Mouse (Mus musculus): ENCODE results near the gene Bbc3. TPM values are rescaled to one million over a fixed set of nuclear protein-coding genes. Genes with fewer than 3 reads are reported as not detected.
"Not testable (repeated sequence)": the region's sequence is repeated elsewhere in the genome, so short reads cannot be mapped to it uniquely, and the experiment has no call there.

The Bbc3 gene
- total and polyA plus RNA-seq, 3 experiments, result 2.1 to 3.3 (median 3.2) TPM

DNA sequence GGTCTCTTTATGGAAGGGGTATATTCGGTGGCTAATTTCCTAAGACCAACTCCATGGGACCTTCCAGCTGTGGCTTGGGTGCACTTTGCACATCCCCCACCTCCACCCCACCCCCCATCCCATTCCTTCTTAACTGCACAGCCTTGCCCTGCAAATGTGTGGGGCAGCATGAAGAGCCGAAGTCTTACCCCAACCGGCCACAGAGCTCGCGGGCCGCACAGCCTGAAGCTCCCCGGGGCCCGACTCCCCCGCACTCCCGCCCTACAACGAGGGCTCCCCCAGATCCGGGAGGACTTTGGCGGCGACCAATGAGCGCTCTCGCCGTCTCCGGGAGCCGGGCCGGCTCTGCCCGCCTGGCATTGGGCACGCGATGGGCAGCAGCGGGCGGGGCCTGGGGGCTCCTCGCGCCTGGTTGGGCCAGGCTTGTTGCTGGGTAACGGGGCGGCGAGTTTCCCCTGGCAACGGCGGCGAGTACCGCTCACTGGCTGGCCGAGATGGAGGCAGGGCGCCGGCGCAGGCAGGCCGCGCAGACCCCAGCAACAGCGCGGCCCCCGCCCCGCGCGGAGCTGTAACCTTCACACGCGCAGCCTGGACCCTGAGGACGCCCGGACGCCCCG, 8.7 kb upstream of the Bbc3 start:
- H3K36me3 ChIP-seq (ENCODE audit: control insufficient read depth, insufficient read depth, low read length), result no peaks in the 10 kb centered on the region
- no peaks in the 10 kb centered on the region for H3K27me3 ChIP-seq (ENCODE audit: control insufficient read depth, insufficient read depth, low read length)
- DNase-seq, result peak; percentile 87 to 90
- TF ChIP-seq POLR2A (IDR thresholded peaks at IDR 0.05; ENCODE audit: insufficient read depth, low read depth, low read length) (no peak), CTCF (IDR thresholded peaks at IDR 0.05) (0 out of 2 replicates have a peak, but pooled peaks have one; percentile 1), EP300 (IDR thresholded peaks at IDR 0.05; ENCODE audit: insufficient read depth, low read depth, low read length) (no peak)
- H3K27ac ChIP-seq, result no peak overlapping the region
- peak overlapping the region; percentile 51 for H3K9ac ChIP-seq (ENCODE audit: low read depth, low read length)
- H3K4me3 ChIP-seq, result peak overlapping the region; percentile 45
- WGBS, result under 1% methylated on average over 52 of the region's 52 CpGs
- no peaks in the 10 kb centered on the region for H3K79me2 ChIP-seq (replicated peaks; ENCODE audit: control insufficient read depth, insufficient read depth, low read length)
- peaks cover 12% of the 10 kb centered on the region for H3K4me1 ChIP-seq (ENCODE audit: control insufficient read depth, insufficient read depth, low read length)
- intact Hi-C loops (cut with DNase I), result loop anchor here (10.0 kb wide), 2 partner anchors 165 to 315 kb away; partner anchors contain the start of gene Arhgap35

DNA sequence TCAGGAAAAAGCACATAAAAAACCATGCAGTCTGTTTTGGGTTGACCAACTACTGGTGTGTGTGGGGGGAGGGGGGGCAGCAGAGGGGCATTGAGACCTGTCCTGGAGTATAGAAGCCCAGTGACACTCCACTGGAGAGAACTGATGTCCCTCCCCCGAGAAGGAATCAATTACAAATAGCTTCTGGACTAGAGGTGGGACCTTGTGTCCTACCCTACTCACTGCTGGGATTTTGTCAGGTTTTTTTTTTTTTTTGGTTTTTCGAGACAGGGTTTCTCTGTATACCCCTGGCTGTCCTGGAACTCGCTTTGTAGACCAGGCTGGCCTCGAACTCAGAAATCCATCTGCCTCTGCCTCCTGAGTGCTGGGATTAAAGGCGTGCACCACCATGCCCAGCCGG, 1.1 kb upstream of the Bbc3 start:
- intact Hi-C loops (cut with DNase I); H3K4me3 ChIP-seq; H3K9ac ChIP-seq (ENCODE audit: low read depth, low read length); DNase-seq; H3K27ac ChIP-seq; H3K27me3 ChIP-seq (ENCODE audit: control insufficient read depth, insufficient read depth, low read length); H3K4me1 ChIP-seq (ENCODE audit: control insufficient read depth, insufficient read depth, low read length); H3K79me2 ChIP-seq (replicated peaks; ENCODE audit: control insufficient read depth, insufficient read depth, low read length); H3K36me3 ChIP-seq (ENCODE audit: control insufficient read depth, insufficient read depth, low read length): not testable (repeated sequence)
- 80% methylated on average over 6 of the region's 6 CpGs for WGBS

GRCm38 (mm10) chr7:16308555-16309317, 543 bp downstream of the Bbc3 start:
- Histone ChIP-seq H3K4me1 (ENCODE audit: control insufficient read depth, insufficient read depth, low read length) (peaks cover 9% of the 10 kb centered on the region), H3K9ac (ENCODE audit: low read depth, low read length) (peak overlapping the region; percentile 61), H3K4me3 (peak overlapping the region; percentile 75), H3K27me3 (ENCODE audit: control insufficient read depth, insufficient read depth, low read length) (no peaks in the 10 kb centered on the region), H3K79me2 (replicated peaks; ENCODE audit: control insufficient read depth, insufficient read depth, low read length) (no peaks in the 10 kb centered on the region), H3K27ac (peak overlapping the region; percentile 95), H3K36me3 (ENCODE audit: control insufficient read depth, insufficient read depth, low read length) (no peaks in the 10 kb centered on the region)
- 35% methylated on average over 16 of the region's 16 CpGs for WGBS
- TF ChIP-seq CTCF (IDR thresholded peaks at IDR 0.05), result no peak
- 0 out of 2 replicates have a peak, but pooled peaks have one; percentile 16 for TF ChIP-seq EP300 (IDR thresholded peaks at IDR 0.05; ENCODE audit: insufficient read depth, low read depth, low read length)
- peak; percentile 39 to 43 for DNase-seq
- intact Hi-C loops (cut with DNase I), result loop anchor here (1.0 kb wide), 1 partner anchor 11 kb away; no protein-coding TSS in a partner anchor

DNA sequence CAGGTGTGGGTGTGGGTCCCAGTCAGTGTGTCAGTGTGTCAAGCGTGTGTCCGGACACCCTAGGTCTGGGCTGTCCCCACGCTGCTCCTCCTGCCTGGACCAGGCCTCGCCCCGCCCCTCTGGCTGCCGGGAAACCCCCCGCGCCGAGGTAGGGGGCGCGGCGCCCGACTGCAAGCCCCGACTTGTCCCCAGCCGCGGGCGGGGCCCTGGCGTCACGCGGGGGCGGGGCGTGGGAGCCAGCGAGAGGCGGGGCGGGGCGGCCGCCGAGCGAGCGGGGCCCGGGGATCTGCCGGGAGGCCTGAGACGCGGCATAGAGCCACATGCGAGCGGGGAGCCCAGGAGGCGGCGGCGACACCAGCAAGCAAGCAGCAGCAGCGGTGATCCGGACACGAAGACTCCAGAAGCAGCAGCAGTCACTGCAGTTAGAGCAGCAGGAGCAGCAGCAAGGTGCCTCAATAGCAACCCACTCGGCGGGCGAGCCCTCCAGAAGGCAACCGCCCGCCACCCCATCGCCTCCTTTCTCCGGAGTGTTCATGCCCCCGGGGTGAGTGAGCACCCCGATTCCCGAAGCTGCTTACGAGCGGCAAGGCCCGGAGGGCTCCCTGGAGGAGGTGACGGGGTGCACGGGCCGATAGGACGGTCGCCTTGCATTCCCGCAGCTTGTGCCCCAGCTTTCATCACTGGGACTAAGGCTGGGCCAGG, 1.3 kb downstream of the Bbc3 start:
- H3K4me1 ChIP-seq (ENCODE audit: control insufficient read depth, insufficient read depth, low read length), result peaks cover 12% of the 10 kb centered on the region
- peak; percentile 96 to 98 for DNase-seq
- H3K4me3 ChIP-seq, result peak overlapping the region; percentile 75
- 2% methylated on average over 51 of the region's 61 CpGs for WGBS
- H3K27me3 ChIP-seq (ENCODE audit: control insufficient read depth, insufficient read depth, low read length), result no peaks in the 10 kb centered on the region
- intact Hi-C loops (cut with DNase I), result loop anchor here (1.0 to 10.0 kb wide), 3 partner anchors 12 to 425 kb away; partner anchors contain the start of genes Ap2s1 and Tmem160
- no peaks in the 10 kb centered on the region for H3K36me3 ChIP-seq (ENCODE audit: control insufficient read depth, insufficient read depth, low read length)
- no peaks in the 10 kb centered on the region for H3K79me2 ChIP-seq (replicated peaks; ENCODE audit: control insufficient read depth, insufficient read depth, low read length)
- peak overlapping the region; percentile 84 for H3K9ac ChIP-seq (ENCODE audit: low read depth, low read length)
- H3K27ac ChIP-seq, result peak overlapping the region; percentile 95
- TF ChIP-seq EP300 (IDR thresholded peaks at IDR 0.05; ENCODE audit: insufficient read depth, low read depth, low read length) (no peak), POLR2A (IDR thresholded peaks at IDR 0.05; ENCODE audit: insufficient read depth, low read depth, low read length) (peak; percentile 28; the same call in 1 of the 2 replicates)

- peaks cover 12% of the 10 kb centered on the region for H3K4me1 ChIP-seq (ENCODE audit: control insufficient read depth, insufficient read depth, low read length)
Measured at GRCm38 (mm10) chr7:16310020-16310520, 1.9 kb downstream of the Bbc3 start.

More at GRCm38 (mm10) chr7:16310020-16310520, 1.9 kb downstream of the Bbc3 start:
- H3K27me3 ChIP-seq (ENCODE audit: control insufficient read depth, insufficient read depth, low read length), result no peaks in the 10 kb centered on the region
- H3K4me3 ChIP-seq, result peak overlapping the region; percentile 75
- TF ChIP-seq CTCF (IDR thresholded peaks at IDR 0.05) (peak; percentile 81), POLR2A (IDR thresholded peaks at IDR 0.05; ENCODE audit: insufficient read depth, low read depth, low read length) (no peak)
- no peaks in the 10 kb centered on the region for H3K36me3 ChIP-seq (ENCODE audit: control insufficient read depth, insufficient read depth, low read length)
- H3K27ac ChIP-seq, result peak overlapping the region; percentile 95
- peak overlapping the region; percentile 100 for H3K9ac ChIP-seq (ENCODE audit: low read depth, low read length)
- H3K79me2 ChIP-seq (replicated peaks; ENCODE audit: control insufficient read depth, insufficient read depth, low read length), result no peaks in the 10 kb centered on the region
- peak; percentile 92 to 93 for DNase-seq
- intact Hi-C loops (cut with DNase I), result loop anchor here (10.0 kb wide), 2 partner anchors 145 to 425 kb away; partner anchors contain the start of genes Ap2s1 and Tmem160
- under 1% methylated on average over 54 of the region's 56 CpGs for WGBS
